Mouse (Mus musculus) MEL (cell line): ENCODE measurements at regions not wholly inside any gene's neighbourhood (a gene's known extent, or its start where the extent isn't known, plus 50 kb on each side); places are given as distances from the start of the nearest gene placed in this dataset.

ENCODE experiments used
- DNase-seq: peaks from one replicate; pipeline ENCODE4 v3.0.0; 2011; ENCODE audit warnings: low read depth, low spot score
- H3K27ac ChIP-seq: 2 replicates; pipeline ENCODE4 v1.5.1; 2012; ENCODE audit warnings: low read depth, mild to moderate bottlenecking, control low read depth, low read length, moderate library complexity; ENCODE audit not compliant: control insufficient read depth
- H3K27me3 ChIP-seq, 2 experiments: fragments of 150-350 bp in 1 of 2; sonication (generic) in 1 of 2; 2 replicates each; pipeline ENCODE4 v1.6.1; 2012; ENCODE audit warnings: low read length in 2 of 2, mild to moderate bottlenecking in 2 of 2, improper control_type of control experiment in 1 of 2, moderate library complexity in 1 of 2; ENCODE audit not compliant: insufficient read depth in 2 of 2, control insufficient read depth in 1 of 2
- H3K36me3 ChIP-seq, 2 experiments: 2 replicates each; pipeline ENCODE4 v1.6.1; 2012 to 2014; ENCODE audit warnings: low read length in 2 of 2, improper control_type of control experiment in 1 of 2, inconsistent platforms in 1 of 2, mild to moderate bottlenecking in 1 of 2; ENCODE audit not compliant: insufficient read depth in 2 of 2, control insufficient read depth in 1 of 2
- H3K4me1 ChIP-seq, 2 experiments: fragments of 150-350 bp in 1 of 2; sonication (generic) in 1 of 2; 2 replicates each; pipeline ENCODE4 v1.6.1; 2012; ENCODE audit warnings: low read length in 2 of 2, improper control_type of control experiment in 1 of 2, mild to moderate bottlenecking in 1 of 2; ENCODE audit not compliant: insufficient read depth in 2 of 2, control insufficient read depth in 1 of 2
- H3K4me3 ChIP-seq, 2 experiments: fragments of 150-350 bp in 1 of 2; sonication (generic) in 1 of 2; 2 replicates each; pipeline ENCODE4 v1.5.1; 2012; ENCODE audit warnings: low read depth in 2 of 2, low read length in 2 of 2, mild to moderate bottlenecking in 2 of 2, moderate library complexity in 2 of 2, control low read depth in 1 of 2, improper control_type of control experiment in 1 of 2; ENCODE audit not compliant: control insufficient read depth in 1 of 2, insufficient read depth in 1 of 2
- H3K79me2 ChIP-seq: 2 replicates; pipeline ENCODE4 v1.6.1; 2012; ENCODE audit warnings: mild to moderate bottlenecking, low read length, moderate library complexity; ENCODE audit not compliant: control insufficient read depth, poor library complexity, insufficient read depth
- H3K9ac ChIP-seq: 2 replicates; pipeline ENCODE4 v1.6.1; 2012; ENCODE audit warnings: low read depth, mild to moderate bottlenecking, control low read depth, low read length, moderate library complexity; ENCODE audit not compliant: control insufficient read depth, poor library complexity, severe bottlenecking
- H3K9me3 ChIP-seq: fragments of 150-350 bp; sonication (generic); replicated peaks from 2 replicates; pipeline ENCODE4 v1.6.1; 2012; ENCODE audit warnings: mild to moderate bottlenecking, low read length, improper control_type of control experiment, moderate library complexity; ENCODE audit not compliant: insufficient read depth
- BHLHE40 ChIP-seq: IDR thresholded peaks from 2 replicates; pipeline ENCODE4 v1.6.1; 2012; ENCODE audit warnings: low read depth, mild to moderate bottlenecking, inconsistent platforms, low read length, improper control_type of control experiment, borderline replicate concordance
- CHD1 ChIP-seq: IDR thresholded peaks from 2 replicates; pipeline ENCODE4 v1.6.1; 2012; ENCODE audit warnings: low read depth, mild to moderate bottlenecking, inconsistent platforms, low read length, improper control_type of control experiment
- CHD2 ChIP-seq: IDR thresholded peaks from 2 replicates; pipeline ENCODE4 v1.6.1; 2011; ENCODE audit warnings: low read length, improper control_type of control experiment
- CTCF ChIP-seq, 3 experiments: IDR thresholded peaks in 2 of 3; conservative IDR thresholded peaks in 1 of 3; 2 replicates each; pipeline ENCODE4 v1.5.1; 2011 to 2012; ENCODE audit warnings: low read length in 3 of 3, low read depth in 2 of 3, mild to moderate bottlenecking in 2 of 3, improper control_type of control experiment in 1 of 3, inconsistent platforms in 1 of 3, mixed read lengths in 1 of 3, moderate library complexity in 1 of 3; ENCODE audit not compliant: control insufficient read depth in 1 of 3, insufficient read depth in 1 of 3, poor library complexity in 1 of 3, severe bottlenecking in 1 of 3
- E2F4 ChIP-seq: IDR thresholded peaks from 2 replicates; pipeline ENCODE4 v1.6.1; 2011; ENCODE audit warnings: low read depth, low read length, improper control_type of control experiment, borderline replicate concordance
- ELF1 ChIP-seq: IDR thresholded peaks from 2 replicates; pipeline ENCODE4 v1.6.1; 2014; ENCODE audit warnings: low read depth, mild to moderate bottlenecking, inconsistent platforms, low read length, improper control_type of control experiment, moderate library complexity
- EP300 ChIP-seq, 2 experiments: IDR thresholded peaks; 2 replicates each; pipeline ENCODE4 v1.6.1; 2011; ENCODE audit warnings: improper control_type of control experiment in 2 of 2, low read length in 2 of 2, low read depth in 1 of 2, mild to moderate bottlenecking in 1 of 2
- ETS1 ChIP-seq: IDR thresholded peaks from 2 replicates; pipeline ENCODE4 v1.6.1; 2012; ENCODE audit warnings: low read depth, mild to moderate bottlenecking, inconsistent platforms, low read length, improper control_type of control experiment, moderate library complexity
- GATA1 ChIP-seq: IDR thresholded peaks from 2 replicates; pipeline ENCODE4 v1.6.1; 2011; ENCODE audit warnings: low read depth, low read length, improper control_type of control experiment
- HCFC1 ChIP-seq: IDR thresholded peaks from 2 replicates; pipeline ENCODE4 v1.6.1; 2012; ENCODE audit warnings: low read depth, mild to moderate bottlenecking, inconsistent platforms, low read length, improper control_type of control experiment, moderate library complexity
- JUND ChIP-seq: IDR thresholded peaks from 2 replicates; pipeline ENCODE4 v1.6.1; 2011; ENCODE audit warnings: low read depth, mild to moderate bottlenecking, improper control_type of control experiment, low read length
- KAT2A ChIP-seq: conservative IDR thresholded peaks from 2 replicates; pipeline ENCODE4 v1.6.1; 2012; ENCODE audit warnings: low read depth, low read length, improper control_type of control experiment, inconsistent platforms
- MAFK ChIP-seq: IDR thresholded peaks from 2 replicates; pipeline ENCODE4 v1.6.1; 2011; ENCODE audit warnings: low read depth, mild to moderate bottlenecking, low read length, improper control_type of control experiment, borderline replicate concordance
- MEF2A ChIP-seq: IDR thresholded peaks from 2 replicates; pipeline ENCODE4 v1.6.1; 2014; ENCODE audit warnings: low read depth, mild to moderate bottlenecking, inconsistent platforms, low read length, improper control_type of control experiment; ENCODE audit not compliant: poor library complexity, insufficient replicate concordance, severe bottlenecking; ENCODE audit errors: extremely low read depth
- NRF1 ChIP-seq: IDR thresholded peaks from 2 replicates; pipeline ENCODE4 v1.6.1; 2014; ENCODE audit warnings: low read depth, mild to moderate bottlenecking, inconsistent platforms, low read length, improper control_type of control experiment, moderate library complexity; ENCODE audit not compliant: poor library complexity, insufficient read depth, severe bottlenecking
- POLR2A ChIP-seq, 2 experiments: IDR thresholded peaks; 2 replicates each; pipeline ENCODE4 v1.6.1; 2011 to 2012; ENCODE audit warnings: low read length in 2 of 2, mild to moderate bottlenecking in 2 of 2, control low read depth in 1 of 2, improper control_type of control experiment in 1 of 2, low read depth in 1 of 2, moderate library complexity in 1 of 2; ENCODE audit not compliant: control insufficient read depth in 1 of 2, insufficient read depth in 1 of 2, poor library complexity in 1 of 2
- POLR2AphosphoS5 ChIP-seq: IDR thresholded peaks from 2 replicates; pipeline ENCODE4 v1.6.1; 2012; ENCODE audit warnings: low read depth, borderline replicate concordance, mild to moderate bottlenecking, inconsistent platforms, low read length, moderate library complexity, mixed read lengths
- RAD21 ChIP-seq: IDR thresholded peaks from 2 replicates; pipeline ENCODE4 v1.6.1; 2011; ENCODE audit warnings: mild to moderate bottlenecking, low read depth, low read length, improper control_type of control experiment
- RCOR1 ChIP-seq: IDR thresholded peaks from 2 replicates; pipeline ENCODE4 v1.6.1; 2012; ENCODE audit warnings: low read depth, mild to moderate bottlenecking, inconsistent platforms, low read length, improper control_type of control experiment
- SIN3A ChIP-seq: IDR thresholded peaks from 2 replicates; pipeline ENCODE4 v1.6.1; 2012; ENCODE audit warnings: low read length, improper control_type of control experiment, inconsistent platforms
- TCF12 ChIP-seq: IDR thresholded peaks from 2 replicates; pipeline ENCODE4 v1.6.1; 2014; ENCODE audit warnings: low read depth, mild to moderate bottlenecking, inconsistent platforms, low read length, improper control_type of control experiment, moderate library complexity
- UBTF ChIP-seq: IDR thresholded peaks from 2 replicates; pipeline ENCODE4 v1.6.1; 2012; ENCODE audit warnings: low read depth, mild to moderate bottlenecking, inconsistent platforms, low read length, improper control_type of control experiment, moderate library complexity, borderline replicate concordance; ENCODE audit not compliant: insufficient read depth
- USF2 ChIP-seq, 2 experiments: IDR thresholded peaks; 2 replicates each; pipeline ENCODE4 v1.6.1; 2011 to 2012; ENCODE audit warnings: improper control_type of control experiment in 2 of 2, low read length in 2 of 2, borderline replicate concordance in 1 of 2, inconsistent platforms in 1 of 2, low read depth in 1 of 2, mild to moderate bottlenecking in 1 of 2; ENCODE audit not compliant: insufficient read depth in 1 of 2
- ZKSCAN1 ChIP-seq: IDR thresholded peaks from 2 replicates; pipeline ENCODE4 v1.6.1; 2012; ENCODE audit warnings: low read depth, mild to moderate bottlenecking, inconsistent platforms, low read length, improper control_type of control experiment, moderate library complexity
- ZMIZ1 ChIP-seq: IDR thresholded peaks from 2 replicates; pipeline ENCODE4 v1.6.1; 2012; ENCODE audit warnings: low read depth, mild to moderate bottlenecking, inconsistent platforms, low read length, improper control_type of control experiment, moderate library complexity

DNA sequence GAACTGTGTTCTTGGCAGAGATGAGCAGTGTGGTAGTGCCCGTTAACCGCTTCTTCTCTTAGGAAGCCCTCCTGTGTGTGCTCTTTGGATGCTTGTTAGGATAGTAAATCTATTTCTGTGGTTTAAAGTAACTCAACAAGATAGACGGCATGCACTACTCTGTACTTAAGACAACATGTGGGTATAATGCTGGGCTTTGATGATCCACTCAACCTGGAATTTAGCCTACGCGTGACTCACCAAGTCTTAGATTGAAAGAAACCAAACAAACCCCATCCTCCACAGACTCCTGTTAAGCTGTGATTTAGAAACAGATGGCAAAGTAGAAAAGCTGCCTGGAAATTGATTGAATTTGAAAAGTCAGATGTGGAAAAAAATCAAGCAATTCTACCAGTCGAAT lies 673.5 kb downstream of the Olfm4 start:
- no peak overlapping the region for H3K4me3 ChIP-seq
- no peak for TF ChIP-seq ELF1
- no peak for TF ChIP-seq POLR2A (IDR thresholded peaks at IDR 0.05; ENCODE audit: control insufficient read depth in 1 of 2, insufficient read depth in 1 of 2, low read depth in 1 of 2, low read length in 2 of 2, poor library complexity in 1 of 2)
- TF ChIP-seq RCOR1, result no peak
- no peak for TF ChIP-seq CHD2
- no peak for TF ChIP-seq ZMIZ1
- TF ChIP-seq POLR2AphosphoS5, result no peak
- TF ChIP-seq GATA1, result no peak
- no peak for TF ChIP-seq MEF2A
- TF ChIP-seq RAD21, result no peak
- TF ChIP-seq ZKSCAN1, result no peak
- no peak for TF ChIP-seq EP300 (IDR thresholded peaks at IDR 0.05; ENCODE audit: low read depth in 1 of 2, low read length in 2 of 2)
- no peak for TF ChIP-seq BHLHE40
- TF ChIP-seq UBTF, result no peak
- no peak for TF ChIP-seq HCFC1
- no peak for TF ChIP-seq CHD1
- TF ChIP-seq E2F4, result no peak
- no peak for TF ChIP-seq JUND
- TF ChIP-seq TCF12, result no peak
- TF ChIP-seq, all 39 proteins: peak for 0
- Histone ChIP-seq H3K9me3 (no peaks in the 10 kb centered on the region), H3K9ac (no peak overlapping the region), H3K36me3 (no peaks in the 10 kb centered on the region), H3K27me3 (no peaks in the 10 kb centered on the region), H3K27ac (no peak overlapping the region), H3K79me2 (no peaks in the 10 kb centered on the region), H3K4me1 (no peaks in the 10 kb centered on the region)
- no peak for DNase-seq

DNA sequence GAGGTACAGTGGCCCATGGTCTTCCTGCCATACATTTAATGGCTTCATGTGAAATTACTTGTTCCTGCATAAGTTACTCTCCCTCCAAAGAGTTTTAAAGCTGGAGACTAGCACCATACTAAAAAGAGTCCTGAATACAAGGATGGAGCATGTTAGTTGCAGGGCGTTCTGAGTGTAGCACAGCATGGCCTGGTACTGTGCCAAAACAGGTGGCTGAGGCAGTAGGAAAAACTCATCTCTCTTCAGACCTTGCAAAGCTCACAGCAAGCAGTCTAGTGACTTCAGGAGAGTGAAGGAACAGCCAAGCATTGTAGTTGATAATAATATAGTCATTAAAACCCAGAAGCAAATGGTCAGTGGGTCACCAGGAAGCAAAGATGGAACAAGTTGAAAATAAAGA lies 699.0 kb downstream of the Olfm4 start:
- no peaks in the 10 kb centered on the region for H3K36me3 ChIP-seq
- H3K9ac ChIP-seq, result no peak overlapping the region
- no peak overlapping the region for H3K27ac ChIP-seq
- no peak for TF ChIP-seq SIN3A
- no peak for TF ChIP-seq NRF1
- TF ChIP-seq CTCF (IDR thresholded peaks at IDR 0.05 in 2 of 3, conservative IDR thresholded peaks at IDR 0.05 in 1 of 3; ENCODE audit: control insufficient read depth in 1 of 3, insufficient read depth in 1 of 3, low read depth in 2 of 3, low read length in 3 of 3, poor library complexity in 1 of 3, severe bottlenecking in 1 of 3), result no peak
- TF ChIP-seq ZKSCAN1, result no peak
- no peak for TF ChIP-seq MAFK
- no peak for TF ChIP-seq RAD21
- TF ChIP-seq KAT2A, result no peak
- TF ChIP-seq GATA1, result no peak
- no peak for TF ChIP-seq USF2 (IDR thresholded peaks at IDR 0.05; ENCODE audit: borderline replicate concordance in 1 of 2, insufficient read depth in 1 of 2, low read depth in 1 of 2, low read length in 2 of 2)
- no peak for TF ChIP-seq ETS1
- TF ChIP-seq, all 39 proteins: peak for 0
- no peaks in the 10 kb centered on the region; a peak in 1 of 4 replicates for H3K4me1 ChIP-seq
- H3K27me3 ChIP-seq, result no peaks in the 10 kb centered on the region
- no peaks in the 10 kb centered on the region for H3K79me2 ChIP-seq
- no peak overlapping the region for H3K4me3 ChIP-seq
- no peaks in the 10 kb centered on the region for H3K9me3 ChIP-seq
- DNase-seq, result no peak
